Mouse (Mus musculus) Patski (cell line): ENCODE data around the gene Cd2ap. TPM values are rescaled to one million over a fixed set of nuclear protein-coding genes. Genes with fewer than 3 reads are reported as not detected.
A peak's percentile ranks its signal among the peaks of the same experiment; 100 is the strongest.
"Not testable (repeated sequence)": the region's sequence is repeated elsewhere in the genome, so short reads cannot be mapped to it uniquely, and the experiment has no call there.

Experiments used
- ATAC-seq: fragments of 100-300 bp; one replicate; pipeline ENCODE4 v1.8.0; 2021
- CTCF ChIA-PET: fragments of 350-600 bp; sonication (Branson Sonifier 250); formaldehyde crosslinking; loops from one replicate; lab custom pipeline; 2022; ENCODE audit warnings: inconsistent platforms; lab: Charles Lee
- POLR2A ChIA-PET: fragments of 350-600 bp; sonication (Branson Sonifier 250); formaldehyde crosslinking; loops from one replicate; lab custom pipeline; 2022; ENCODE audit warnings: antibody characterized with exemption, inconsistent platforms; lab: Charles Lee
- DNase-seq: peaks from one replicate; pipeline ENCODE4 v3.0.0-alpha.2; 2011; ENCODE audit warnings: low read depth, low spot score
- H3K27me3 ChIP-seq: fragments of 371-371 bp; one replicate; pipeline ENCODE4 v1.5.1; 2021
- CTCF ChIP-seq: fragments of 100-300 bp; IDR thresholded peaks from one replicate; pipeline ENCODE4 v1.5.1; 2021
- in situ Hi-C: fragments of 300-500 bp; cut with MboI; formaldehyde crosslinking; loops from 3 replicates; pipeline ENCODE4 v1.11.1; 2018; ENCODE audit warnings: low pct_unique_long_range_greater_than_20kb, mixed read lengths
- polyA plus RNA-seq: library from polyadenylated mRNA; unstranded; gene quantifications from one replicate; pipeline ENCODE4 v1.2.3, GENCODE M21; 2021

Gene Cd2ap
- polyA plus RNA-seq: 110 TPM

DNA sequence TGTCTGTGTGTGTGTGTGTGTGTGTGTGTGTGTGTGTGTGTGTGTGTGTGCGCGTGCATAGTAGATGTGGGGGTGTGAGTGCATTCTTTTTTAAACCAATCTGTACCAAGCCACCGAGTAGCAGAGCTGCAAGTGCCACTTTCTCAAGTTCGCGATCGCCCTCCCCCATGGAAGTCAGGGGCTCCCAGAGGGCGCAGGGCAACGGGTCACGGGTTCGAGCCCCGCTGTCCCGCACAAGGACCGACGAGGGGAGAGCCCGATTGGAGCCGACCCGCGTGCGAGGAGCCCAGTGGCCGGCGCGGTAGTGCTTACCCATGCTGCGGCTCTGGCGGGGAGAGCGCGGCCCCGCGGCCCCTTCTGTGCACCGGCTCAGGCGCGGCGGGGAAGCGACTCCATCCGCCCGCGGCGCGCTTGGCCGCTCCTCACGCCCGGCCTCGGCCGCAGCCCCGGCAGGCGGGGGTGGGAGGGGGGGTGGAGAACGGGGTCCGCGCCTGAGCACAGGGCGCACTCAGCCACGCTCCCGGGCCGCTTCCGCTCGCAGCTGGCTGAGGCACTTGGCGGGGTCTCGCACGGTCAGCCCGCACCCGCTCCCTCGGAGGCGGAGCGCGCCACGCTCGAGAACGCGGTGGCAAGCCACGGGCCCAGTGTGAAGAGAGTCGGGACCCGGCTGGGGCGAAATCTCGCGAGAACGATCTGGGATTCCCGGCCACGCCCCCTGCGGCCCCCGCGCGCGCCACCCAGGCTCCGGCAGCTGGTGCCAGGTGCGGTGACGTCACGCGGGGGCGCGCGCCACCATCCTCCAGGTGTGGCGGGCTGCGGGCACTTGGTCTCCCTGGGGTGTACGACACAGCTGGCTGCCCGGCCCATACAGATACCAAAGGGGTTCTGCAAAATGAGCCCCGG lies at the start of gene Cd2ap:
Cd2ap (minus strand) TSS at position 665 of the 903 bp plus-strand sequence.
- ATAC-seq (peak; percentile 92), DNase-seq (peak; percentile 65)
- no peak for TF ChIP-seq CTCF
- ChIA-PET CTCF (interaction anchor here (0.8 to 2.6 kb wide), 4 partner anchors 8 to 67 kb away, joined by 3 to 7 read pairs (median 5); no protein-coding TSS in a partner anchor), POLR2A (interaction anchor here (0.7 to 1.6 kb wide), 4 partner anchors 37 to 65 kb away, joined by 4 to 7 read pairs (median 6); no protein-coding TSS in a partner anchor)
- in situ Hi-C loops: loop anchor here (10.0 kb wide), 1 partner anchor 69 kb away; no protein-coding TSS in a partner anchor
- H3K27me3 ChIP-seq: no peaks in the 10 kb centered on the region

DNA sequence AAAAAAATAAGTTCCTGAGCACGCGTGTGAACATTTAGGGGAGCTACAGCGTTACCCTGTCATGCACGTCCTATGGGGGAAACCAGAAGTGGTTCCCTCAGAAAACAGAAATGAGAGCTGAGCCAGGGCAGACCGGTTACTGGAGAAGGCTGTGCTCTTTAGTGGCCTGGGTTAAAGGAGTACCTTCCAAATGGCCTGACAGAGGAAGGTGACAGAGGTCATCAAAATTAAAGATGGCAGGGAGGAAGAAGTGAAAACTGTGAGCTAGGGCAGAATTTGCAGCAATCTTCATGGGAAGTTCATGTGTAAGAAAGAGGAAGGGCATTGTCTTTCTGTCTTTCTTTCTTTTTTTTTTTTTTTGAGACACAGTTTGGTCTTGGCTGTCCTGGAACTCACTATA lies 48.3 kb upstream of the Cd2ap start:
- no peak for ATAC-seq
- in situ Hi-C loops: loop anchor here (25.0 kb wide), 2 partner anchors 262 to 437 kb away; no protein-coding TSS in a partner anchor
- no peaks in the 10 kb centered on the region for H3K27me3 ChIP-seq
- ChIA-PET CTCF (no interaction called here), POLR2A (no interaction called here)
- TF ChIP-seq CTCF: no peak
- no peak for DNase-seq

DNA sequence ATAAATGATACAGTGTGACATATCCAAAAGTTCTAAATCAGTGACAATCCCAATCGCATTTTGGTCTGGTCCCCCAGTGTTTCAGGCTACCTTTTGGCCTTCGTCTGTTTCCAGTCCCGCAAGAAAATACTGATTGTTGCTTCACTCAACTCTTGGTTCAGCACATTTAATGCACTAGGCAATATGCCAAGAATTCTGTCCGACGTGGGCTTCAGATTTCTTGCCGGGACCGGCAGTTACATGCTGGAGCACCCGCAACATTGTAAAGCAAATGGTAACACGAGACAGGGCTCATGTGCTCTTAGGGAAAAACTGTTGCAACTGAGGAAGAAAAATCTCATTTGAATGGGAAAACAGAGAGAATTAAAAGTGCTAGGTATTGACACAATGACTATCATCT lies 42.3 kb upstream of the Cd2ap start:
- ATAC-seq (no peak), DNase-seq (no peak)
- ChIA-PET CTCF (no interaction called here), POLR2A (no interaction called here)
- in situ Hi-C loops: no loop called here
- no peaks in the 10 kb centered on the region for H3K27me3 ChIP-seq
- no peak for TF ChIP-seq CTCF

DNA sequence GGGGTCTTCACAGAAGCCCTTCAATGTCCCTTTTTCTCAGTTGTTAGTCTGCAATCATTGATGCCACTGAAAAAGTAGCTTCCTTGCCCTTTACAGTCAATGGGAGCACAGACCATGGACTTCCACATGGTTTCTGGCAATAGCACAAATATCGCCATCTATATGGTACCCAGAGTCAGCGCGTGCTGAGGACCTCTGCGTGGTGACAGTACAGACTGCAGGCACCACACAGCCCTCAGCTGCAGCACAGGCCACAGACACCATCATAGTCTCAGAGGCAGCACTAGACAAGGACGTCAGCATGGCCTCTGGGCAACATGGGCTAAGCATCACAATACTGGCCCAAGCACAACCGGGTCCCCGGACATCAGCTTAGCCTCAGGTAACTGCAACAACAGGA lies 38.3 kb upstream of the Cd2ap start:
- CTCF ChIA-PET: no interaction called here
- POLR2A ChIA-PET: interaction anchor here (0.5 kb wide), 1 partner anchor 15 kb away, joined by 4 read pairs; no protein-coding TSS in a partner anchor
- in situ Hi-C loops: no loop called here
- no peak for DNase-seq
- ATAC-seq: no peak
- TF ChIP-seq CTCF: no peak
- H3K27me3 ChIP-seq: no peaks in the 10 kb centered on the region

DNA sequence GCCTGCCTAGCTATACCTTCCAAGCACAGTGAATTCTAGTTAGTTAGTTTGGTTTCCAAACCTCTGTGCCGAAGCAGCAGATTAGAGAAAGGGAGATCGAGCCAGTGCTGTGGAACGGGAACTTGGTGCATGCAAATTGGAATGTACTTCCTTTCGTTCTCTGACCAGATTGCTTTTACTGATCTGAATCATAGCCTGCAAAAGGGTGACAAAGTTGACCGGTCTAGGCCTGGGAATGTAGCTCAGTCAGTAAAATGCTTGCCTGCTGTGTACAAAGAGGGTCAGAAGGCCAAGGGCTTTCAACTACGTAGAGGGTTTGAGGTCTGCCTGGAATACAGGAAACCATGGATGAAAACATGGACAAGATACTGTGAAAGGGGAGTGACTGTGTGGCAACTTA lies 35.7 kb upstream of the Cd2ap start:
- ChIA-PET CTCF (interaction anchor here (0.7 kb wide), 1 partner anchor 20 kb away, joined by 3 read pairs; no protein-coding TSS in a partner anchor), POLR2A (no interaction called here)
- no peaks in the 10 kb centered on the region for H3K27me3 ChIP-seq
- DNase-seq: no peak
- no peak for TF ChIP-seq CTCF
- ATAC-seq: no peak
- in situ Hi-C loops: no loop called here

DNA sequence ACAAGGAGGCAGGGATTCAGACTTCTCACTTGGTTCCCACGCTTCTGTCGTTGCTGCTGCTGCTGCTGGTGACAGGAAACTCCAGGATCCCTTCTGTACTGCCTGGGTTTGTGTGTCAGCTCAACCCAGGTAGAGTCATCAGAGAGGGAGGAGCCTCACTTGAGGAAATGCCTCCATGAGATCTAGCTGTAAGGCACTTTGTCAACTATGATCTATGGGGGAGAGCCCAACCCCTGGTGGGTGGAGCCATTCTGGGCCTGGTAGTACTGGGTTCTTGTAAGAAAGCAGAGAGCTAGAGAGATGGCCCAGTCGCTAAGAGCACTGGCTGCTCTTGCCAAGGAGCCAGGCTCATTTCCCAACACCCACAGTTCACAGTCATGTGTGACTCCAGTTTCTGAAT lies 34.0 kb upstream of the Cd2ap start:
- no peak for ATAC-seq
- H3K27me3 ChIP-seq: no peaks in the 10 kb centered on the region
- POLR2A ChIA-PET: no interaction called here
- DNase-seq: no peak
- CTCF ChIA-PET: interaction anchor here (0.7 to 1.8 kb wide), 3 partner anchors 11 to 29 kb away, joined by 3 to 7 read pairs (median 3); no protein-coding TSS in a partner anchor
- in situ Hi-C loops: no loop called here
- TF ChIP-seq CTCF: no peak

DNA sequence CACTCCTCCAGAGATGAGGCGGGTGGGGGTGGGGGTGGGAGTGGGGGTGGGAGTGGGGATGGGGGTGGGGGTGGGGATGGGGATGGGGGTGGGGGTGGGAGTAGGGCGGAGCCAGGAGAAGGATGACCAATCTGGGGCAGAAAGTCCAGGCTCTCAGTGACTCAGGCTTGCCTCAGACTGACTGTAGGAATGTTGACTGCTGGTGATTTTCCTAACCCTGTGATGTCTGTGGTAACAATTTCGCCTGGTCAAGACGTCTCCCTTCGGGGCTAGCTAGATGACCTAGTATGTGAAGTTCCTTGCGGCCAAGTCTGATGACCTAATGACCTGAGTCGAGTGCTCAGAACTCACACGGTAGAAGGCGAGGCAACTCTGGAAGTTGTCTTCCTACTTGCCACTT lies 32.9 kb upstream of the Cd2ap start:
- ATAC-seq (peak; percentile 90), DNase-seq (peak; percentile 76)
- ChIA-PET CTCF (no interaction called here), POLR2A (no interaction called here)
- in situ Hi-C loops: no loop called here
- TF ChIP-seq CTCF: no peak
- H3K27me3 ChIP-seq: no peaks in the 10 kb centered on the region

DNA sequence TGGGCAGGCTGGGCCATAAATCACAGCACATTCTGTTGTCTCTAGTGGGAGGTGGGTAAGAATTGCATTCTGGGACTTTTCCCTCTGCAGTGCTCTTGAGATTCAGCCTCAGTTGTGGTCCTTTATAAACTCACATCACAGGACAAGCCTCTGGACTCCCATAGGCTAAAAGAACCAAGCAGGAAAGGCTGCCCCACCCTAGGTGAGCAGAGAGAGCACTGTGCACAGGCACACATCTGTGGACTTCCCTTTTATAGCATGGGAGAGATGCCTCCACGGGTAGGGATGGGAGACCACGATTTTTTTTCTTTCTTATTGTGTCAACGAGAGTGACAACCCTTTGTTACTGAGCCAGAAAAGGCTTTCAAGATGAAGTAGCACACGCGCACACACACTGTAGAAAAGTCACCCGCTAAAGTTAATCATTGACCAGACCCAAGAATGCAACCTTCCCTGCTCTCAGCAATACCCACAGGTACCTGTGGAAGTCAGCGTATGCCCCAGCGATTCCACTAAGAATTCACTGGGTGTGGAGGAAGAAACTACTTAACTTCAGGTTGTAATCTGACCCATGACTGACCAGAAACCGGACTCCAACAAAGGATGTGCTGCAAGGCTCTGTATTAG lies 32.4 kb upstream of the Cd2ap start:
- in situ Hi-C loops: no loop called here
- no peaks in the 10 kb centered on the region for H3K27me3 ChIP-seq
- CTCF ChIA-PET: no interaction called here
- DNase-seq (peak; percentile 75), ATAC-seq (peak; percentile 77)
- POLR2A ChIA-PET: no interaction called here
- TF ChIP-seq CTCF: no peak

DNA sequence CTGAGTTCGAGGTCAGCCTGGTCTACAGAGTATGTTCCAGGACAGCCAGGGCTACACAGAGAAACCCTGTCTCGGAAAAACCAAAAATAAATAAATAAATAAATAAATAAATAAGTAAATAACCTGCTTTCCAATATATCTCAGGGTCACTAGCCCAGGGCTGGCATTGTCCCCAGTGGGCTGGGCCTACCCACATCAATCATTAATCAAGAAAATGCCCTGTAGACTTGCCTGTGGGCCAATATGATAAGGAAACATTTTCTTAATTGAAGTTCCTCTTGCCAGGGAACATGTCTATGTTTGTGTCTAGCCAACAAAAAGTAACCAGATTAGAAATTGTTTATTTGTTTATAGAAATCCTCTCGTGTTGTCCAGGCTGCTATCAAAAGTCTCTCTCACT lies 31.7 kb upstream of the Cd2ap start:
- ChIA-PET POLR2A (no interaction called here), CTCF (no interaction called here)
- DNase-seq (no peak), ATAC-seq (no peak)
- in situ Hi-C loops: no loop called here
- no peak for TF ChIP-seq CTCF
- no peaks in the 10 kb centered on the region for H3K27me3 ChIP-seq

DNA sequence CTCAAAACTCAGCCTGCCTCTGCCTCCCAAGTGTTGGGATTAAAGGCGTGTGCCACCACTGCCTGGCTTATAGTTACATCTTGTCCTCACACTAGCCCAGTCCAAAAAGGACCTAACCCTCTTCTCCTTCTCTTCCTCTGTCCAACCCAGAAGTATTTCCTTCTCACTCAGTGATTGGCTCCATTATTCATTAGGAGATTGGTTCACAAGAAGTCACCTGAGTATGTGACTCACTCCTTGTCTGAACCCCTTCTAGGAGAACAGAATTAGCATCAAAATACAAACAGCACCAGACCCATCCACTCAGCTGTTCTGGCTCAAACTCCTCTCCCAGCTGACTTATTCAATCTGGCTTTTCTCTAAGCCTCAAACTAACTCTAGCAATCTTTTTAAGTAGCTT lies 30.0 kb upstream of the Cd2ap start:
- CTCF ChIA-PET, POLR2A ChIA-PET: not testable (repeated sequence)

DNA sequence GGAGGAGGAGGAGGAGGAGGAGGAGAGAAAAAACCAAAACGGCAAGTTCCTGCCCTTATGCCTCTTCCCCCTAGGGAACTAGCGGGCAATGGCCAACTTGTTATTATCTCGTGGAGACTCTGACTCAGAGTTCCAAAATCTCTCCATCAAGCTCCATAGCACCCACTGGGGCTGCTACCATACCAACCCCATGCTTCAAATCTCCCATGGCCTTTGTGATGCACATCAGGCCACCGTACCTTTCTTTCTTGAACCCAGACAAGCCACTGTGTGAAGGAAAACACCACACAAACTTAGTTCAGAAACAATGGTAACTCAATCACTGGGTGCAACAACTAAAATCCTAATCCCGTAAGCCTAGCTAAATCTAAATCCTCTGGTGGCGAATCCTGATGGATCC lies 29.5 kb upstream of the Cd2ap start:
- DNase-seq: no peak
- CTCF ChIA-PET: no interaction called here
- POLR2A ChIA-PET: no interaction called here
- no peak for TF ChIP-seq CTCF
- no peak for ATAC-seq
- in situ Hi-C loops: no loop called here
- H3K27me3 ChIP-seq: no peaks in the 10 kb centered on the region

More for the DNA sequence above, 30.0 kb upstream of the Cd2ap start:
- in situ Hi-C loops, DNase-seq, H3K27me3 ChIP-seq, ATAC-seq: not testable (repeated sequence)
